Mouse (Mus musculus): ENCODE data around the gene Ift52.

The Ift52 gene

GRCm38 (mm10) chr2:163079041-163079440 is 61.9 kb downstream of the Ift52 start:
- DNase-seq = no peak

GRCm38 (mm10) chr2:163082591-163082990 is 65.4 kb downstream of the Ift52 start:
- DNase-seq = peak; percentile 50 to 72

GRCm38 (mm10) chr2:163084519-163084918 is 67.4 kb downstream of the Ift52 start:
- DNase-seq = no peak

- no peak for DNase-seq
Measured at GRCm38 (mm10) chr2:163085047-163085446, 67.9 kb downstream of the Ift52 start.

- DNase-seq = no peak
Measured at GRCm38 (mm10) chr2:163086561-163086960, 69.4 kb downstream of the Ift52 start.

GRCm38 (mm10) chr2:163087728-163088127 is 70.6 kb downstream of the Ift52 start, which contains the start of gene Gtsf1l:
Gtsf1l (minus strand) TSS chr2:163087855.
- DNase-seq = no peak

GRCm38 (mm10) chr2:163089475-163090123 is 72.4 kb downstream of the Ift52 start:
- peak in 1 of 2 experiments; percentile 49 for DNase-seq

- DNase-seq = no peak
Measured at GRCm38 (mm10) chr2:163094909-163095308, 77.8 kb downstream of the Ift52 start.
